Mouse (Mus musculus) right cerebral cortex, postnatal 36 days (tissue): ENCODE data around the gene A530064D06Rik.
A peak's percentile ranks its signal among the peaks of the same experiment; 100 is the strongest.
"Not testable (repeated sequence)": the region's sequence is repeated elsewhere in the genome, so short reads cannot be mapped to it uniquely, and the experiment has no call there.

Experiments
- DNase-seq, 2 experiments: peaks; one replicate each; pipeline ENCODE4 v3.0.0; 2022; ENCODE audit warnings: low spot score in 2 of 2, mixed read lengths in 1 of 2

Gene A530064D06Rik

DNA sequence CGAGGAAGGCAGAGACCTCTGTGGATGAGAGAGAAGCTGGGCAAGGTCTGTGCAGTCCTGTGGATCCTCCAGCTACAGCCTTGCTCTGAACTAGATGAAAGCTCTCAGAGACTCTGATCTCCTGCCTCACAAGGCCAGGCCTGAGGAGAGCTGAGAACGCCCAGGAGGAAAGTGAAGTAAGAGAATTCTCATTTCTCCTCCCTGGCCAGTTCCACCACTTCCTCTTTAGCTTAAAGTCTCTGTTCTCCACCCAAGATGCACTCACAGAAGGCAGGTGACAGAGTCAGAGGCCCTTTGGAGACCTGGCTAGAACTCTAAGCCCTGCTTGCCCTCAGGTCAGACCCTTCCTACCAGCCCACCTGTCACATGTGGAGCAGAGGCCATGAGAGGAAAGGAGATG, at the start of gene A530064D06Rik:
A530064D06Rik (minus strand) TSS at position 173 of the 400 bp plus-strand sequence.
- not testable (repeated sequence) for DNase-seq

DNA sequence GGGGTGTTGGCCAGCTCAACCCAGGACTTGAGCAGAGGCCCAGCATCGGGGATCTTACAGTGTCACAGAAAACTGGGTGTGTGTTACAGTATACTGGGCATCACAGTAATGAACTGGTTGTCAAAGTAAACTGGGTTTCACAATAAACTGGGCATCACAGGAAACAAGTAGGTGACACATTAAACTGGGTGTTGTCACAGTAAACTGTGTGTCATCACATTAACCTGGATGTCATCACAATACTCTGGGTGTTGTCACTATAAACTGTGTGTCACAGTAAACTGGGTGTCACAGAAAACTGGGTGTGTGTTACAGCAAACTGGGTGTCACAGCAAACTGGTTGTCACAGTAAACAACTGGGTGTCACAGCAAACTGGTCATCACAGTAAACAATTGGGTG, 48.4 kb upstream of the A530064D06Rik start:
- DNase-seq, result no peak

DNA sequence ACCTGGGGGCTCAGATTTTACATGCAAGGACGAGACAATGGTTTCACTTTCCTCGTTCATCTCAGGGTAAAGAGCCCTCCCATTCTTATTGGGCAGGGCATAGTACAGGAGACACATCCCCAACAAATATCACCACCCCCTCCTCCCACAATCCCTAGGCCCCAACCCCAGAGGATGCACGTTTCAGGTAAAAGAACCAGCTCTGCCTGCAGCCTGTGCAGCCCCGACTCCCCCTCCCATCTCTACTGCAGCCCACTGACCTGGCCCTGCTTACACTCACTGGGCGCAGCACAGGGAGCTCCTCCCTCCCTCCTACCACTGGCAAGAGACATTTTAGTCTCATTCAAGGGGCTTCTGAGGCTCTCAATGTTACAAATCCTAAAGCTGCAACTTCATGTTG, 46.4 kb upstream of the A530064D06Rik start:
- no peak for DNase-seq

DNA sequence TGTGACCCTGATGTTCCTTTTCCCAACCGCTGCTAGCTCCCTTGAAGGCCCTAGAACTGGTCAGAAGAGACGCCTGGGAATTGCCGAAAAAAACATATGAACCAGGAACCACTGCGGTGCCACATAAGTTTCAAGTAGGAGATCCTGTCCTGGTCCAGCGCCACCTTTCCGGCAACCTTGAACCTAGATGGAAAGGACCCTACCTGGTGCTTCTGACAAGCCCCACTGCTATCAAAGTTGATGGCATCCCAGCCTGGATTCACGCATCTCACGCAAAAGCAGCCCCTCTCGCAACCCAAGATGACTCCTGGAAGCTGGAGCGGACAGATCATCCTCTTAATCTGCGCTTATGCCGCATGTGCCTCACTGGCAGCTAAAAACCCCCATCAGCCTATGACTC, 45.5 kb upstream of the A530064D06Rik start:
- DNase-seq, result no peak

DNA sequence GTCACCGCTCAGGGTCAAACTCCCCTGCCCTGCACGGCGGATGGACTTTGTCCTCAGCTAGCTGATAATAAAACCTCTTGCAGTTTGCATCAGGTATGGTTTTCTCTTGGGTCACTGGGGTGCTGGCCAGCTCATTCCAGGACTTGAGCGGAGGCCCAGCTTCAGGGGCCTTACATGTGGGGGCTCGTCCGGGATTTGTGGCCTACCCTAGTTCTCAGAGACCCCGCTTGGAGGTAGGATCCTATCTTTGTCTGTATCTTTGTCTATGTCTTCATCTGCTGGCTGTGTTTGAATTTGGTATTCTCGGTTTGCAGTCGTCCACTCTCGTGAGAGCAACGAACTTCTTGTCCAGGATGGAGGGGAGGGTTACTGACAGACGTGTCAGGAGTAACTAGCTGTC, 36.0 kb upstream of the A530064D06Rik start:
- no peak for DNase-seq

DNA sequence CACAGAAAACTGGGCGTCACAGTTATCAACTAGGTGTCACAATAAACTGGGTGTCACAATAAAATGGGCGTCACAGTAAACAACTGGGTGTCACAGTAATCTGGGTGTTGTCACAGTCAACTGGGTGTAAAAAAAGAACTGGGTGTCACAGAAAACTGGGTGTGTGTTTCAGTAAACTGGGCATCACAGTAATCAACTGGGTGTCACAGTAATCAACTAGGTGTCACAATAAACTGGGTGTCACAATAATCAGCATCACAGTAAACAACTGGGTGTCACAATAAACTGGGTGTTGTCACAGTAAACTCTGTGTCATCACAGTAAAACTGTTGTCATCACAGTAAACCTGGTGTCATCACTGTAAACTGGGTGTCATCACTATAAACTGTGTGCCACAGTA, 25.3 kb upstream of the A530064D06Rik start:
- no peak for DNase-seq

DNA sequence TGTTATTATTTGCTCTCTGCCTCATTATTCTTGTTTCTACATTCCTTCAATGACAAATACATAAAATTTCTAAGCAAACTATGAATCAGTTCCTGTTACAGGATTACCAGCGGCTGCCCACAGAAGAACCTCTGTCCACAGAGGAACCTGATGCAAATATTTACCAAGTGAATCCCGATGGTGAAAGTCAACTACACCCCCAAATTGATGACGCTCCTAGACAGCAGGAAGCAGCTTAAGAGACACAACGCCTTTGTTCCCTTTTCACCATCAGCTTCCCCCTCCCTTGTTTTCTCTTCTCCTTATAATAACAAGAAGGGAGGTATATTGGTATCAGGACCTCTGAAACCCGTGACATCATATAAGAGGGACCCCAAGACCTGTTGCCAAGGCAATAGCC, 18.2 kb upstream of the A530064D06Rik start:
- no peak for DNase-seq

DNA sequence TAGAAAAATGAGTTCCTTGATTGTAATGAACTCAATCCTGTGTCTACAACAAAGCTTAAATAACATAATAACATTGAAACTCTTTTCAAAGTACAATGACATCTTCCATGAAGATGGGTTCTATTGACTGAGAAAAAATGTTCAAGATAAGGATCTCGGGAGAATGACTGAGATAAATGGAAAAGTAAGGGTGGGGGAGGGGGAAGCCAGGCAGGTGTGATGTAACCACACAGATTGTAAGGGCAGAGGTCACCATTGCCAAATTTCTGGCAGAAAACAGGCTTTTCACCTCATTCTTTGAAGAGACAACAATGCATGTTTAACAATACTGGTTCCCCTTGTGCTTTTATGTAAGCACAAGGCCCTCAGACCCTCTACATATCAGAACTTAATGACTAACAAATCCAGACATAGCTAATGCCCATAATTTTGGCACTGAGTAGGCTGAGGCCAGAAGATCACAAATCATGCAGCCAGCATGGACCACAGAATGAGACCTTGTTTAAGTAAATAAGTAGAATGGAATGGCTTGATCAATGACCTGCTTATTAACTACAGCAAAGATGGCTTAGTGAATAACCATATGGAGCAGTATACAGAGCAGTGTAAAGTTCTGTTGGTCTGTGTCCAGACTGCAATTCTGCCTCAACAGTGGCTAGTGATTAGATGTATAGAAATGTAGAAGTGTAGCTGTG, 9.5 kb downstream of the A530064D06Rik start:
- DNase-seq, result no peak

DNA sequence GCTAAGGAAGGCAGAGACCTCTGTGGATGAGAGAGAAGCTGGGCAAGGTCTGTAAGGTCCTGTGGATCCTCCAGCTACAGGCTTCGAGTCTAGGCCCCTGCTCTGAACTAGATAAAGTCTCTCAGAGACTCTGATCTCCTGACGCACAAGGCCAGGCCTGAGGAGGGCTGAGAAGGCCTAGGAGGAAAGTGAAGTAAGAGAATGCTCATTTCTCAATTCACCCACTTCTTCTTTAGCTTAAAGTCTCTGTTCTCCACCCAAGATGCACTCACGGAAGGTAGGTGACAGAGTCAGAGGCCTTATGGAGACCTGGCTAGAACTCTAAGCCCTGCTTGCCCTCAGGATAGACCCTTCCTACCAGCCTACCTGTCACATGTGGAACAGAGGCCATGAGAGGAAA, 21.0 kb downstream of the A530064D06Rik start, which contains the start of gene 9830107B12Rik:
9830107B12Rik (minus strand) TSS at position 149 of the 400 bp plus-strand sequence.
- DNase-seq, result no peak

DNA sequence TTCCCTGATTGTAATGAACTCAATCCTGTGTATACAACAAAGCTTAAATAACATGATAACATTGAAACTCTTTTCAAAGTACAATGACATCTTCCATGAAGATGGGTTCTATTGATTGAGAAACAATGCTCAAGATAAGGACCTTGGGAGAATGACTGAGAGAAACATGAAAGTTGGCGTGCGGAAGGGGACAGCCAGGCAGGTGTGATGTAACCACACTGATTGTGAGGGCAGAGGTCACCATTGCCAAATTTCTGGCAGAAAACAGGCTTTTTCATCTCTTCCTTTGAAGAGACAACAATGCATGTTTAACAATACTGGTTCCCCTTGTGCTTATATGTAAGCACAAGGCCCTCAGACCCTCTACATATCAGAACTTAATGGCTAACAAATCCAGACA, 34.3 kb downstream of the A530064D06Rik start:
- DNase-seq, result no peak

DNA sequence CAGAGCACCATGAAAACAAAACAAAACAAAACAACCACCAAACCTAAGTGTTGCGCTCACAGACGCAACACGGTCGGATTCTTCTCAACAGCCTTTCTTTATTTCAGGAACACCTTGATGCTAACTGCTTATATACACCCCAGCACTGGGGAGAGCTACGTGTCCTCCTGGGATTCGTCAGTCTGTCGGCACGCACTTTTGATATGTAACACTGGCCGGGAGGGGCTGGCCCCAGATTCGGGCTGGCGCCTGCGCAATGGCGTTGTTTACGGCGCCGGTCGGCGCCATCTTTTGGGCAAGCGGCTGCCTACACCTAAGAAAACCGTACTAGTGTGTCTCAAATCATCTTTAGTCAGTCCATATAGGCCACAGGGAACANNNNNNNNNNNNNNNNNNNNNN, 46.6 kb downstream of the A530064D06Rik start:
- DNase-seq, result no peak

DNA sequence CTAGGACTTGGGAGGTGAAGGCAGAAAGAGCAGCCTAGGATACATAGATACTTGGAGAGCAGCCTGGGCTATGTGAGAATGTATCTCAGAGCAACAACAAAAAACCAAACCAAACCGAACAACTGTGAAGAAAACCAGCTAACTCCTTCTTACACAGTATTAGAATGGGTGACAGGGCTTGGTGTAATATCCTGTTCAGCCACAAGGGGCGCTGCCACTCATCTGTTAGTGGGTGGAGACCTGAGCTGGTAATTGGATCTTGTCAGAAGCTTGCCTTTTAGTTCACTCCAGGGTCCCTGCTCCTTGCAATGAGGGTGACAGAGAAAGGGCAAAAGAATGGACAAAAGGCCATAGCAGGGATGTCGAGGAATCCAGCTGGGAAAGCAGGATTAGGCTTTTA, 47.4 kb downstream of the A530064D06Rik start:
- DNase-seq, result peak in 1 of 2 experiments; percentile 31

DNA sequence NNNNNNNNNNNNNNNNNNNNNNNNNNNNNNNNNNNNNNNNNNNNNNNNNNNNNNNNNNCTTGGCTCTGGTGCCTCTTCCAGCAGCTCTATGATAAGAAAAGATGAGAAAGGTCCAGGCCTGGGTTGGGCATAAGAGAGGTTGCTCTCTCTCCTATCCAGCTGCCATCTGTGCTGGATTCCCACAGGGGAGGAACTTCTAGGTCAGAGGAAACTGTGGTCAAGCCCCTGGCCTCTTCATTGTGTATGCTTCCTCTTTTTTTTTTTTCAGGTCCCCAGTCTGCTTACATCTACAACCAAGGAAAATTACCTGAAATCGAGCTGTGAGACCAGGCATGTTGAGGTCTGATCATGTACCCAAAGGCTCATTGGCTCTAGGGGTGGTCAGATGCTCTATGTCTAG, 48.5 kb downstream of the A530064D06Rik start:
- no peak for DNase-seq

DNA sequence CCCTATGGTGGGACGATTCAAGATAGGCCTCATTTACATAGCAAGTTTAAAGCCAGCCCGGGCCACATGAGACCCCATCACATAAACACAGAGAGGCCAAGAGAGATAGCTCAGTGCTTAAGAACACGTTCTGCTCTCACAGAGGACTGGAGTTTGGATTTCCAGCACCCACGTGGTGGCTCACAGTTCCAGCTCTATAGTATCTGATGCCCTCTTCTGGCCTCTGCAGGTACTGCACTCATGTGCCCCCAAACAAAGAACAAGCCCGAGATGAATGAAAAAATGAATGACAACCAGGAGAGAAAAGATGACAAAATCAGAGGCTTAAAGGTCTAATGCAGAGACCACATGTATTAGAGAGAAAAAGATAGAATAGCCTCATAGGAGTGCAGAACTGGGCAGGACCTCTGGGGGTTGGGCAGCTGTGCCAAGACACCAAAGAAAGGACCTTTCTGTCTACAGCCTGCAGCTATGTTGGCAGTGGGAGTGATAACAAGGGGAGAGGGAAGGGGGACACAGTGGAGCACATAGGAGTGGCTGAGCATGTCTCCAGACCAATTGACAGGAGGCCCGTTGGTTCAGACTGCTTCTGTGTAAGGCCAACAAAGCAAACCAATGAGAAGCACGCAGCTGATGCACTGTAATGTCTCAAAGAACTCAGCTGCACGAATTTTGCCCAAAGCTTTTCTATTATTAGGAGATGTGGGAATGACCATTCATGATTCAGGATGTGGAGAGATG, 56.4 kb downstream of the A530064D06Rik start:
- no peak for DNase-seq

DNA sequence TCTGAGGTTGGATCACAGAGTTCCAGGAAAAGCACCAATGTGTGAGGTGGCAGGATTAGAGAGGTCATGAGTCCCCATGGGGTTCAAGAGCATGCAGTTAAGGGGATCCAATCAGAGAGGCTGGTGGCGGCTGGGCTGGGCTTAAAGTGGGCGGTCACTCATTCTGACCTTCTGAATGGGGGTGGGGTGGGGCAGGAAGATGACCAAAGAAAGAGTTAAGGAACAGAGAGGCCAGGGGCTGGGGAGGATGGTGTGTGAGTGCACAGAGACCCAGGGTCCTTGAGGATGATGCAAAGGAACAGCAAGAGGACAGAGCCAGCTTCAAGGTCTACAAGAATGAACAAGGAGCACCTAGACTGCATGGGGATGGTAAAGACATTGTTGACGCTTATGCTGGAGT, 58.6 kb downstream of the A530064D06Rik start:
- no peak for DNase-seq

DNA sequence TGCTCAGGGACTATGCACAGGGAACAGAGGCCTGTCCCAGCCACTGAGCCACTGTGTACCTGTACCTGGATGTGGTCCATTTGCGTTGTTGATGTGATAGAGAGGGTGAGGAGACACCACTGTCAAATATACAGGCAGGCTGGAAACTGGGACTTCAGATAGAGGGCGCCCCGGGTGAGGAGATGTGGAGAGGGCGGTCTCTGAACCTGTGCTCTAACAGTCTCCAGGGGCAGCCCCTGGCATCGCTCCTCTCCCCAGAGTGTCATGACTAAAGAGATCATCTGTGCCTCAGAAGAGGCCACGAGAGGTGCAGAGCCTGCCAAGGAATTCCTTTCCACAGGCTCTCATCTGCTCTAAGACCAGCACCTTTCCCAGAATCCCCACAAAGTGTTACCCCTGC, 59.2 kb downstream of the A530064D06Rik start:
- no peak for DNase-seq

DNA sequence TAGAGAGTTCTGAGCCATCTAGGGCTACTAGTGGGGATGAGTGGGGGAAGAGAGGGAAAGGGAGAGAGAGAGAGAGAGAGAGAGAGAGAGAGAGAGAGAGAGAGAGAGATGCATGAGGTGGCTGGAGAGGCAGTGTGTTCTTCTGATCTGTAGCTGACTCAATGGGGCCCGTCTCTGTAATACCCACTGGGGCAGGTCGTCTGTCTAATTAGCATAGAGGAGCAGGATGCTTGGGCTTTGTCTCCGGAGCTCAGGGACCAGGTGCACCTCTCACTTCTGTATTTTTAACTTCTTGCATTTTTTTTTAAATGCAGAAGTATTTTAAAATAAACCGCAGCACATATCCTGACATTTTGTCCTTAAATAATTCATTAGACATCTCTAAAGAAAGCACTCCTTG, 59.7 kb downstream of the A530064D06Rik start:
- DNase-seq, result no peak

DNA sequence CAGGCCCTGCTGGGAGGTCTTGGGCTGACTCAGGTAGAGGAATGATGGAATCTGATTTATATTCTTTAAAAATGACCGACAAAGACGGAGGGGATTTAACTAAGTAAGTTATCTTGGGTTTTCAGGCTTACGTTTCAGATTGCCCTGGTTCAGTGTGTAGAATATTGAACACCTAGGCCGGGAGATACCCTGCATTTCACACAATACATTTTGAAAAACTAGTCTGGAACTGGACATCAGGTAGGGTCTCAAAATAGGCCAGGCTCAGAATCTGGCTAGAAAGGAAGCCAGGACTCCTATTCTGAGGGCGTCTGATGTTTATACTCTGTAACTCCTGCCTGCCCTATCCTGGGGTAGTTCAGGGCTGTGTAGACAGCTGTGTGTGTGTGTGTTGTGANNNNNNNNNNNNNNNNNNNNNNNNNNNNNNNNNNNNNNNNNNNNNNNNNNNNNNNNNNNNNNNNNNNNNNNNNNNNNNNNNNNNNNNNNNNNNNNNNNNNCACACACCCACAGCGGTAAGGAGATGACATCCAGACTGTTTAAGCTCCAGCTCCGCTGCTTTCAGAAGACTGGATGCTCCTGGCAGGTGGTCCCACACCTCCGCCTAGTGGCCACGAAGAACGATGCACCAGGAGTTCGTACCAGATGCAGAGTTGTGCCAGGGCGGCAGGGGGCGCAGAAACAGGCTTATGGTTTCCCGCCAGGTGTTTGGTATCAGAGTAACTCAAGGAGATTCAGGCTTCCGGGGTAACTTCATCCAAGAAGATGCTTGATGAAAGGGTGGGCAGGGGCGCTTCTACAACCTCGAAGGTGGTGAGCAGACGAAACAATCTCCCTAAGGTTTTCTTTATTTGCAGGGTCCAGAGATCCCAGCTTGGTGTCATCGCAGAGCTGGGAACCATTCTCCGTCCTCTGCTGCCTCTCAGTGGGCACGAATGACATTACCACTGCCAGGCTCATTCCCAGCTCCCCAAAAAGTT, 66.3 kb downstream of the A530064D06Rik start:
- DNase-seq, result peak; percentile 85 to 88

DNA sequence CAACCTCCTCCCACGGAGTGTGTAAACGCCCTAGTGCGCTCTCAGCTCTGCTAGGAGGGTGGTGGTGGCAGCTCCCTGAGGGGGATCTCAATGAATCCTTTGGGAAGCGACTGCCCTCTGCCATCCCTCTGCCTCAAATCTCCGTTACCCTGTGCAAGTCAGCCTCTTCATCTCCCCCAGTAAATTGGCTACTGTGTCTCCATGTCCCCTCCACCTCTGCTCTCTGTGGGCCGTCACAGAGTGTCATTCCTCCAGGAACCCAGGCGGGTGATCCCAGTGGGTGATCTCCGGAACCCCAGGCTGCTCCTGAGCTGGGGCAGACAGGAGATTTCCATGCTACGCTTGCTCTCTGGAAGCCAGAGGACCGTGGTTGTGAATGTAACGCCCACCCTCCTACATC, 67.8 kb downstream of the A530064D06Rik start:
- no peak for DNase-seq
